Mouse (Mus musculus): ENCODE measurements around the gene Depdc5.
A peak's percentile ranks its signal among the peaks of the same experiment; 100 is the strongest.

Gene Depdc5

DNA sequence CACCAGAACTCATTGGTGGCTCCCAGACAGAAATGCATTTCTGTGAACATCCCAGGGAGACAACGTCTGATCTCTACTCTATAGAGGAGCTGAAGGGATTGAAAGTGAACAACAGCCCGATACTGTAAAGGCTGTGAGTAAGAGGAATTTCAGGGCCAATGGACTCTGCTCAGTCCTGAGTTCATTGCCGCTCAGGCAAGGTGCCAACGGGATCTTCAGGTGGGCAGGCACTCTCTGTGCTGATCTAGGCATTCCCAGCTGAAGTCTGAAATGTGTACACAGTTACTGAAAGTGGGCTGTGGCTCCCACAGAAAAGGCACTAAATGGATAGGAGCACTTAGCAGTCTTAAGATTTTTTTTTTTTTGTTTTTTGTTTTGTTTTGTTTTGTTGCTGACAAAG, 135.3 kb downstream of the Depdc5 start:
- no peak for DNase-seq (ENCODE audit: low spot score in 2 of 2)

DNA sequence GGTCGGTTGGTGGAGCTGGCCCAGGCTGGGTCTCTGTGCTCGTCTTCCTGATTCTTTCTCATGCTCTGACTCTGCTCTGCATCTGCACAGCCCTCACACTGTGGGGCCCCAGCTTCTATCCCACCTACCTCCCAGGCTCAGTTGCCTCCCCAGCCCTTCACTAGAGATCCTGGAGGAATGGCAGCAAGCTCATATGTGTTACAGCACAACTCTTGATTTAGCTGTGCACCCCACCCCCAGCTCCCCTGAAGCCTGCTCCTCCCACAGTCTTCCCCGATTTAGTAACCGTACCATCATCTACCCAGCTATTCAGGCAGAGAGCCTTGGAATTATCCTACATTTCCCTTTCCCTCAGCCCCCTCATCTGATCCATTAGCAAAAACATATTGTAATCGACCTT, 137.6 kb downstream of the Depdc5 start:
- no peak for DNase-seq (ENCODE audit: low spot score in 2 of 2)

DNA sequence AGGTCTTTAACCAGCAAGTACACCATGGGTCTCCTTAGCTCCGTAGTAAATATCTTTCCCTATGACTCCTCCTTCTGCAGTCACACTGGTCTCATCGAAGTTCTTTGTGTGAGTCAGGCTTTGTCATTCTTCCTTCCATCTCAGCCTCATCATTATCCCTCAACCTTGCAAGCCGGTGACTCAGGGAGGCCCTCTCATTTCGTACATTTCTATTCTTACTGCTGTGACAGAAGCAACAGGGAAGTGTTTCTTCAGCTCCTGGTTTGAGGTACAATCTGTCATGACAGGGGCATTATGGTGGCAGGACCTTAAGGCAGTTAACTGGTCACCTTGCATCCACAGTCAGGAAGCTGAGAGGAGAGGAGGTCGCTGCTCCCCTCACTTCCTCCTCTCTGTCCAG, 139.3 kb downstream of the Depdc5 start:
- DNase-seq (ENCODE audit: low spot score in 2 of 2): no peak

DNA sequence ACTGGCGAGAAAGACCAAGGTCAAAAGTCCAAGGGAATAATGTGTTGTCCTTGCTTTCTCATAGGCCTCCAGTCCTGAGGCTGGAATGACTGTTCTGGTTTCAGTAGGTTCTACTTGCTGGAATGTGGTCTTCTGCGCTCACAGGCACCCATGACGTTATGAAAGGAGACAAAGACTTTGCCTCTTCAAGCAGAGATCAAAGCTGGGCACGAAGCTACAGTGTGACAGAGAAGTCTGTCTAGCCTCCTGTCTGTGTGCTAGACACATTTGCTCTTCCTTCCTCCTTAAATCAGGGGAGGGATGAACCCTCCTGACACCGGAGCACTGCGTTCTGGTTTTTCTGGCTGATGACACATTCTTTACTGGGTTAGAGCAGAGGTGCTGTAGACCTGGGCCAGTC, 140.0 kb downstream of the Depdc5 start:
- DNase-seq (ENCODE audit: low spot score in 2 of 2): no peak

DNA sequence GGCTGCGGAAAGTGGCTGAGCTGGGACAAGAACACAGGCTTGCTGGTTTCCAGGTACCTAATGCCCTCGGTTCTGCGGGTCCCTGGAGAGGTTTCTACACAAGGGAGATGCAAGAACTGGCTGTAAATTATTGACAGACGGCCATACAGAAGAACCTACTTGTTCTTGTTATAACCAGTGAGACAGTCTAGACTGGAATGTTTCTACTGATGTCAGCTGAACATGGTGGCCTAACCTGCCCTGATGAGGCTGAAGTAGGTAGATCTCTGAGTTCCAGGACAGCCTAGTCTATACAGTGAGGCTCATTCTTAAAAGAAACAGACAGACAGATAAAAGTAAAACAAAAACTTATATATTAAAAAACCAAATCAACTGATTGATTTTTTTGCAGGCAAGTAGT, 140.6 kb downstream of the Depdc5 start:
- DNase-seq (ENCODE audit: low spot score in 2 of 2): no peak

DNA sequence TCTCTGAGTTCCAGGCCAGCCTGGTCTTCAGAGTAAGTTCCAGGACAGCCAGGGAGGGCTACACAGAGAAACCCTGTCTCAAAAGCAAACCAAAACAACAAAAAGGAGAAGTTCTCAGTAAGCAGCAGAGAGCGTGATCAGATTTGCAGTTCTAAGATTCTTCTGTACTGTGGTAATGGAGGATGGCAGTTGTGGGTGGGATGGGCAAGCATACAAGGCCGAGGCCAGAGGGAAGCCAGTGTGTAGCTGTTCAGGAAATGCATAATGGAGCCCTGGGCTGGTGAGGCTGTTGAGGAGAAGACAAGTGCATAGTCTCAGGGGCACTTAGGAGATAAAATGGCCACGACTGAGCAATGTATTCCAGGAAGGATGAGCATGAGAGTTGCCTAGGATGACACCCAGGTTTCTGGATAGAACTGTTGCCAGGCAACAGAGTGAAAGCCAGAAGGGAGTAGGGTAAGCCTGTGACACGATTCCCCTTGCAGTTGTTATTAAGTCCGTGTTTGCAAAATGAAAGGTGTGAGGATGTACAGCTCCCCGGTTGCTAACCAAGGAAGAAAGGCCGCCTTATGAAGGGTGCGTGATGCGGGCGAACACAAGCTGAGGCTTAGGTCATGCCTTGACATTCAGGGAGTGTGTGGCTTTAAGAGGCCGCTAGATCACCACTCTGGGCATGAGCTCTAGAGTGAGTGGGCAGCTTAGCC, 142.1 kb downstream of the Depdc5 start:
- no peak for DNase-seq (ENCODE audit: low spot score in 2 of 2)

DNA sequence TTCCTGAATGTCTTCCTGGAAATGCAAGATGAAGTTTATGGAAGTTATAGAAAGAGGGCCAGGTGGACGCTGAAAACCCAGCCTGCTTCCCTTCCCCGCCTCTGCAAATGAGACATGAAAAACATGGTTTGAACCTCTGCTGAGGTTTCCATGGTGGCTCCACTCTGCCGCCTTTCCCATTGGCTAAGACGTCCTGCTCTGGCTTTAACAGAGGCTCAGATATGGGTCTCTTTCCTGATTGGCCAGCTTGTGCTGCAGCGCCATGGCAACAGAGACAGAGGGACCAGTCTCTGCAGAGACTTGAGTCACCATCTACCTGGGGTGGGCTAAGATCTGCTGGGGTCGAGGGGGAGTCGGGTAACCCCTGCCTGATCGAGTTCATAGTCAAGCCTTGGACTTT, 143.2 kb downstream of the Depdc5 start:
- DNase-seq (ENCODE audit: low spot score in 2 of 2): no peak

DNA sequence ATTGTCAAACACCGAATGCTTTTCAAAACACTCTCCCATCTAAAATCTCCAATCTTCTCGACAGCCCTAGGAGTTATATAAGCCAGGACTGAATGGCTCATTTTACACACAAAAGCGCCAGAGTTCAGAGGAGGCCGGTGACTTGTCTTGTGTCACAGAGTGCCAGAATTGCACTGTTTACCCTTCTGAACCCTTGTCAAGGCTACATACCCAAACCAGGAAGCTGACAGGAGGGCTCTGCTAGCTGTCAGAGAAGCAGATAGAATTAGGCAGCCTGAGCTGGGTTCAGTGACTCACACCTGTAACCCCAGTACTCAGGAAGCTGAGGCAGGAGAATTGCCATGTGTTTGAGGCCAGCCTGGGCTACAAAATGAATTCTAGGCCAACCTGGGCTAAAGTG, 143.9 kb downstream of the Depdc5 start:
- no peak for DNase-seq (ENCODE audit: low spot score in 2 of 2)

DNA sequence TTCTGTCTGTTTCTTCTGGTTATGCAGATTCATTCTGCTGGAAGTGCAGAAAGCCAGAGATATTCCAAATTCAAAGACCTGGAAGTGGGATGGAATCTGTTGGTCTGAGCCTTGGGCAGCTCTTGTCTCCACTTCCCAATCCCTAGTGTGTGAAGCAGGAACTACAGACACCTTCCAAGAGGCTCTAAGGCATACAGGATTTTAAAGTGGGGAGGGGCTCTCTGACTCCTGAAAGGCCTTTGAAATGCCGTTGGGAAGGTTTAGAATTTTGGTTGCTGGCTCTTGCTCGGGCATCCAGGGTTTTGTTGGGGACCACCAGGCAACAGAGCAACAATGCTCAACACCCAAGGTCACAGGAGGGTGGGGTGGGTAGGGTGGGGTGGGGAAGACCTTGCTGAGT, 145.8 kb downstream of the Depdc5 start:
- no peak for DNase-seq (ENCODE audit: low spot score in 2 of 2)

DNA sequence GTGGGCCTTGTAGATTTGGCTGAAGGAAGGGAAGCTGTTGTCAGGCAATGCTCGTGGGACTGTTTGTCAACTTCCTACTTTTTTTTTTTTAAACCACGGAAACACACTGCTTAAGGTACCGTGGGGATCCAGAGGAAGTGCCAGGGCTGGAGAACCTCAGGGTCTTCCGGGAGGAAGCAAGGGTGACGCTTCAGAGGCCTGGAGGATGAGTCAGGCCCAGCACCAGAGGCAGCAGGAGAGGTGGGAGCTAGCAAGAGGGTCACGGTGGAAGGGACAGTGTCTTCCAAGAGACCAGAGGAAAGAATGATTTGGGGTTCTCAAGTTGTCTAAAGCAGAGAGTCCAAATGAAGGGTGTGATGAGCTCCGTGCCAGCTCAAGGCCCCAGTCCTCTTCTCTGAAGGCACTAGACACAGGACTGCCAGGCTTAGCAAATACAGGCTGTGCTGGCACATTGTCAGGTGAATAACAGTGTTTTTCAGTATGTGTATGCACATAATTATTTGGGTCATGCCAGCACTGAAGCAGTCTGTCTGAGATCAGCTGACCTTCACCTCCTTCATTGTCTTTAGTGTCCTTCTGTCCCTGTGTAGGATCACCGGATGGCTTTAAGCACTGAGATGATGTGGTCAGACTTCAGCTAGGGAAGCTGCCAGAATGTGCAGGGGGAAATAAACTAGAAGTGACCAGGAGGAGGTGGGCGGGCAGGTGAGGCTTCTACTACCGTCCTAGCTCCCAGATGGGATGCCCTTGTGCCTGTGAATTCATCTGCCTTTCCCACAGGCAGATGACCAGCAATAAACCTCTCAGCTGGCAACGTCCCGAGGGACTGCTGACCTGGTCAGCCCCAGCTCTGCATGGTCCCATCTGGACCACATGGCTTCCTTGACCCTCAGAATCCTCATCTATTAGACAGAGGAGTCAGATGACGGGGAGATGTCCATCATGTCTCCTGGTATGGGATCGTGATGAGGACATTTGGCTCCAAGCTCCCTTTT, 146.6 kb downstream of the Depdc5 start:
- no peak for DNase-seq (ENCODE audit: low spot score in 2 of 2)

DNA sequence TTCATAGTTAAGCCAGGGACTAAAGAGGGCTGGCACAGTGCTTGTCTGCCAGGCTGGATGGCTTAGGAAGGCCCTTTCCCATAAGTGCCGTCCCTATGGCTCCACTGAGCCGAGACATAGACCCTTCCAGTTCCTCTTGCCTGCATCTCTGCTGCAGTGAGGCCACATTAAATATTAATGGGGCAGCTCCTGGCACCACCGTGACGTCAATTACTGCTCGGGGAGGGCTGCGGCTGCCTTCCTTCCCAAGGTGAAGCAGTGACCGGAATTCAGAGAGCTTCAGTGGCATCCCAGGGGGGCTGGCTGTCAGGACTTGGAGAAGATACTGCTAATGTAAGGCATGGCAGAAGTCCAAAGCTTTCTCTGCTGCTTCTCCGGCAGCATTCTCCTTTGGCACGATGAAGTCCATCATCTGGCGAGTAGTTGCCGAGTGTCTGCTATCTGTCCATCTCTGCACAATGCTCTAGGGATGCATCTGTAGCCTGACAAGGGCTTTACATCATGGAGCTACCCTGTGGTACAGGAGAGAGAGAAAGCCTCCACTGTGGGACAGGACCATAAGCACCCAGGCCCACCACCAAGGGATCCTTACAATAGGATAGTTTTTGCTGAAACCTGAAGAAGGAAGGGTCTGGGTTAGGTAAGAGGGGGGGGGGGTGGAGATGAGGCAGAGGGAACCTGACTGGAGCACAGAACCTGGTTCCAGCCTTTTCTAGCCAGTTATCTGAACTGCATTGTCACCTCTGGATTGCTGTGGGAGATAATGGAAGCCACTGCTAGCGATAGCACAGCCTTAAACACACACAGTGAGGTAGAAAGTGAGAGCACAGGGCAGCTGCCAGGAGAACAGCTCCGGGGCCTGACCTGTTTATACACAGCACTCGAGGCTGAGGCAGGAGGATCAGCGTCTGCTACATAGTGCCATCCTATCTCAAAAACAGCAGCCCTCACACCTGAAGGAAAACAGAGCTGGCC, 147.9 kb downstream of the Depdc5 start:
- no peak for DNase-seq (ENCODE audit: low spot score in 2 of 2)

DNA sequence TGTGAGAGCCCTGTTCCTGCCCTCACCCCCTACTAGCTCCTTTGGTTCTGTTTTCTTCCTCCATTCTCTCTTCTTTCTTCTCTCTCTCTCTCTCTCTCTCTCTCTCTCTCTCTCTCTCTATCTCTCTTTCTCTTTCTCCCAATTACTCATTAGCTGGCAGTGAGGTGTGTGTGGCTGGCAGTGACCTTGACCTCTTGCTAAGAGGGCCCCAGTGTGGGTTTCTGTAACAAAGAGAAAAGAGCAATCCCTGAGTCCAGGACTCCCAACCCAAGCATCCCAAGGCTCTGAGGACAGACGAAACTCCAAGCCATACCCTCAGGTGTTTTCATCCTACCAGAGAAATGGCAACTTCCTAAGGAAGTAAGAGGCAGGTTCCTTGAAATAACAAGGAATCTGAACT, 150.6 kb downstream of the Depdc5 start:
- no peak for DNase-seq (ENCODE audit: low spot score in 2 of 2)

DNA sequence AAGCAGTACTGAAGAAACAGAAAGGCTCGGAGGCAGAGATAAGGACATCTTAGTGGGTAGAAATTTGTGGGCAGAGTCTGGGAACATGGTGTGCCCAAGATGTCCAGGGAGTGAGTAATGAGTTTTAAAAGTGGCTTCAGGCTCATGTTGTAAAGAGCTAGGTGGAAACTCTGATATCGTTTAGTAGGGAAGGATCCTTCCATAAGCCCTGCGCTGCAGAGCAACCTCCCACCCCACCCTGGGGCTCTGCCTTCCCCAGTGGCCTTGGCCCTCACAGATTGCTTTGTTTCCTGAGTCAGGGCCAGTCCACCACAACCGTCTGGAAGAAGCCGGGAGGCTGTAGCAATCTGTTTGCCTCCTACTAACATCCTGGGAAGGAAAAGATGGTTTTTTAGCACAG, 152.1 kb downstream of the Depdc5 start:
- no peak for DNase-seq (ENCODE audit: low spot score in 2 of 2)

DNA sequence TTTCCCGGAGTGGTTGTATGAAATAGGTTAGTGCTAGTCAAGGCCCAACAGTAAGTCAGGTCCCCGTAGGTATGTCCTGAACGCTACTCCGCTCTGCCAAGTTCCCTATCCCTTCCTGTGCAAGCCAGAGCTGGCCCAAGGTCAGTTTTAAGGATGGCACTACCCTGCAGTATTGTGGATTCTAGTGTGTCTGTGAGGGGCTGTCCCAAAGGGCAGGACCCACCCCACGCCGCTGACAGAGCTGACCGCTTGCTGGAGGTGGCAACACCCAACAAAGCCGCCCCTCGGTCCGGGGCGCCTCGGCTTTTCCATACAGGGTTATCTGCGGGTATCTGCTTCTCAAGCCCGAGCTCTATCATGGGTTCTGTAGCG, 154.7 kb downstream of the Depdc5 start:
- DNase-seq (ENCODE audit: low spot score in 2 of 2): no peak

DNA sequence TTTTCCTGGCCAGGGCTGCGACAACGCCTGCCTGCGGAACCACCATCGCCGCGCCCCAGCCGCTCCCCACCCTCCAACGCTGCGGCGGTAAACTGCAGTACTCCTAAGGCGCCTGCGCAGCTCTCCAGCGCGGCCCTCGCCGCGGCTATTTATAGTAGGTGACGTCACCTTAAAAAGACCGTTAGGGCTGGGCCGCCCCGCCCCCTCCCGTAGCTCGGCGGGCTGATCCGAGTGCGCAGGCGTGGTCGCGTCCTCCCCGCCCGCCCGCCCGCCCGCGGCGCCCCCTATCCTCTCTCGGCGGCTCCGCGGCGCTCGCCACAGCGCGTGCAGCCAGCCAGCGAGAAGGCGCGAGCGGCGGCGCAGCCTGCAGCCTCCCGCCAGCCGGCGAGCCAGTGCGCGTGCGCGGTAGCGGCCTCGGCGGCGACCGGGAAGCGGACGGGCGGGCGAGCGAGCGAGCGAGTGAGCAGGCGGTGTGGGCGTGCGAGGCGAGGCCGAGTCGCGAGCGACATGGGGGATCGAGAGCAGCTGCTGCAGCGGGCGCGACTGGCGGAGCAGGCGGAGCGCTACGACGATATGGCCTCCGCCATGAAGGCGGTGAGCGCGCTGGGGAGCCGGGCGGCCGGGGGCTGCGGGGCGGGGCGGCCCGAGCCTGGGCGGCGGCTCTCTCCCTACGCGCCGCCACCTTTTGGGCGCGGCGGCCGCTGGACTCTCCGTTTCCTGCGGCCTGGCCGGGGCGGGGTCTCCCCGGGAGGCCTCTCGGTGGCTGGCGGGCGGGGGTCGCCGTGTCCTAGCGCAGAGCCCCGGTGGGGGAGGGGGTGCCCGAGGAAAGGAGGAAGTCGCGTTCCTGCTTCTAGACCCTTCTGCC, 155.3 kb downstream of the Depdc5 start, which contains the start of gene Ywhah:
Ywhah (plus strand) TSS at position 256 of the 865 bp plus-strand sequence.
- peak; percentile 92 to 97 for DNase-seq (ENCODE audit: low spot score in 2 of 2)

DNA sequence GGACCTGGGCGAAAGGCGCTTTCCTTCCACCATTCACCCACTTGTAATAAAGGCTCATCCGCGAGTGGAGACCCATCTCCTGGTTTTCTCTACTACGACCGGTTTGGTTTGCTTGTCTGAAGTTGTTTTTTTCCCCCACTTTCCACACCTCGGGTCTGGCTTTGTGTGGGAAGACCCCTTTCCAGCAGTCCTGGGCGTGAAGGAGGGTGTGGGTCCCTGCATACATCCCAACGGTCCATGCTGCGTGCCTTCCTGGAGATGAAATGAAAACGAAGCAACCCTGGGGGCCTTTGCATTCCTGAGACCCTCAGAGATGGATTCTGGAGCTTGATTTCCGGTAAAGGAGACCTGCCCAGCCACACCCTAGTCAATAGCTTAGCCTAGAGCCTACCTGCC, 155.9 kb downstream of the Depdc5 start:
- DNase-seq (ENCODE audit: low spot score in 2 of 2): peak in 1 of 2 experiments; percentile 57

DNA sequence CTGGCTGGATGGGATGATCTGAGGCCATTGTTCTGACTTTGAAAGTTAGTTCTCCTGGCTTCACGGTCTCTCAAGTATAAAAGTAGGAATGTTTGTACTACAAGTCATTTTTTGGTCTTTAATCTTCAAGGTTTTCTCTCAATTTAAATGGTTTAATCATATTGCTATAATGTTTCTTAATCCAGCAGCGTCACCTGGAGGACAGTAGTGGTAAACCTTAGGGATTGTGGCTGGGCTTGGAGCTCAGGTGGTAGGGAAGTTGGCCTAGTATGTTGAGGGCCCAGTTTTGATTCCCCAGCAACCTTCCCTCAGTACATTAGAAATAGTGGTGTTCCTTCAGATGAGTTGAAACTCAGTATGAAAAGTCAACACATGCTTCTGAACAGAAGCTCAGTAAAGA, 158.1 kb downstream of the Depdc5 start:
- peak in 1 of 2 experiments; percentile 60 for DNase-seq (ENCODE audit: low spot score in 2 of 2)

DNA sequence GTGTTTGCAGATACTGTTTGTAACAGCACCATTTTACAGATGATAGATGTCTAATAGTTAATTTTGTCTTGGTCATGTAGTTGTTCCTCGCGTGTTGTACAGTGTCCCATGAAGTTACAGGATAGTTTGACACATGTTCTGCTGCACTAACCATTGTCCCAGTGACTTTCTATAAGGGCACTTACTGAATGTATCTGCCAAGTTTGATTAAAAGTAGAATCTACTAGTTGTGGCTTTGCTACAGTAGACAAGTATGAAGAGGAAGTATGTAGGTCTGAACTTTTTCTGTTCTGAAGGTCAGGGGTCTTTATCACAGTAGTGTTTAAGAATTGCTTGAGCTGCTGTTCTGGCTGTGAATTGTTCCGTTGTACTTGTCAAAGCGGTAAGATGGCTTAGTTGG, 159.8 kb downstream of the Depdc5 start:
- DNase-seq (ENCODE audit: low spot score in 2 of 2): no peak

DNA sequence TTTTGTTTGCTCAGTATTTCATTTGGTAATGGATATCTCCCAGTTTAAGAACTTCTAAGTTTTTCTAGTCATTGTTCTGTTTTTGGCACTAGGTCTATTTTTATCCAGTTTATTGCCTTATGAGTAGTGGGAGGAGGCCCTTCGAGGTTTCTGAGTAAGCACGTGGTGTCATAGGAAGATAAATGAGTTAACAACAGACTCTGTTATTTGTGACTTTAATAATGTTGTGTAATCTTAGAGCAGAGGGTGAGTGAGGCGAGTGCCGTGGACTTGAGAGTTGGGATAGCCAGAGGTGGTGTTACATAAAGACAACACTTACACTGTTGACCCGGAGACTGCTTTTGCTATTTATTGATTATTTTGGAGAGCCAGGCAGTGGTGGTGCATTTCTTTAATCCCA, 161.0 kb downstream of the Depdc5 start:
- DNase-seq (ENCODE audit: low spot score in 2 of 2): no peak

DNA sequence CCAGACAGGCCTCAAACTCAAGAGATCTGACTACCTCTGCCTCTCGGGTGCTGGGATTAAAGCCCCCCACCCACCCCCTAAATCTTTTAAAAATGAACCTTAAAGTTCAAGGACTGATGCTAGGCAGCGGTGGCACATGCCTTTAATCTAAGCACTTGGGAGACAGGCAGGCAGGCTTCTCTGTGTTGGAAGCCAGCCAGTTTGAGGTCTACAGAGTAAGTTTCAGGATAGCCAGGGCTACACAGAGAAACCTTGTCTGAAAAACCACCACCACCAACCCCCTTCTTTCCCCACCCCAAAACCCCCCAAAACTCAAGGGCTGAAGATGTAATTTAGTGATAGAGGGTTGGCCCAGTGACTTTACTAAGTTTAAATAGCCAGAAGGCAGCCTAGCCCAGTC, 165.2 kb downstream of the Depdc5 start:
- no peak for DNase-seq (ENCODE audit: low spot score in 2 of 2)

Data from spleen, postnatal 10 days (tissue).